Mouse (Mus musculus) liver, adult (tissue): Measurements from ENCODE around the gene Olfr1302.

Experiments used
- GATA4 ChIP-seq: IDR thresholded peaks from 2 replicates; pipeline ENCODE4 v1.6.1; 2014; ENCODE audit warnings: mild to moderate bottlenecking, low read length; ENCODE audit not compliant: insufficient replicate concordance

Olfr1302 gene

GRCm38 (mm10) chr2:111777129-111777528 is at the start of gene Olfr1302:
TSS of gene Olfr1302 (plus strand) at chr2:111777429.
- TF ChIP-seq GATA4, result no peak

- TF ChIP-seq GATA4, result no peak
Observed at GRCm38 (mm10) chr2:111750706-111751105, 26.5 kb upstream of the Olfr1302 start, which contains the start of gene Olfr1301. TSS of gene Olfr1301 (plus strand) at chr2:111751006.

GRCm38 (mm10) chr2:111812936-111813335 is 35.7 kb downstream of the Olfr1302 start:
- no peak for TF ChIP-seq GATA4

GRCm38 (mm10) chr2:111820240-111820639 is 43.0 kb downstream of the Olfr1302 start, which contains the start of gene Olfr1303:
TSS of gene Olfr1303 (minus strand) at chr2:111820340.
- no peak for TF ChIP-seq GATA4
